Mouse (Mus musculus) liver, adult 2 months (tissue): ENCODE results near the gene Gm20696. TPM values are rescaled to one million over a fixed set of nuclear protein-coding genes. Genes with fewer than 3 reads are reported as not detected.

ENCODE experiments used
- DNase-seq: peaks from one replicate; pipeline ENCODE4 v3.0.0-alpha.2; 2011; ENCODE audit warnings: low read depth, low spot score; ENCODE audit errors: extremely low read depth
- H3K27ac ChIP-seq: fragments of 200-500 bp; replicated peaks from 2 replicates; pipeline ENCODE4 v1.5.1; 2012; ENCODE audit warnings: low read depth, mild to moderate bottlenecking, control low read depth, inconsistent platforms, low read length; ENCODE audit not compliant: insufficient read depth
- H3K27me3 ChIP-seq: fragments of 200-500 bp; 2 replicates; pipeline ENCODE4 v1.6.1; 2012; ENCODE audit warnings: mild to moderate bottlenecking, moderate library complexity, low read length, inconsistent platforms; ENCODE audit not compliant: control insufficient read depth, insufficient read depth
- H3K36me3 ChIP-seq: fragments of 200-500 bp; 2 replicates; pipeline ENCODE4 v1.6.1; 2012; ENCODE audit warnings: low read length, inconsistent platforms; ENCODE audit not compliant: control insufficient read depth, insufficient read depth
- H3K4me1 ChIP-seq: fragments of 200-500 bp; 2 replicates; pipeline ENCODE4 v1.6.1; 2011; ENCODE audit warnings: low read length; ENCODE audit not compliant: control insufficient read depth, insufficient read depth
- H3K4me3 ChIP-seq: fragments of 200-500 bp; 2 replicates; pipeline ENCODE4 v1.5.1; 2011; ENCODE audit warnings: low read depth, mild to moderate bottlenecking, control low read depth, low read length, moderate library complexity; ENCODE audit not compliant: insufficient read depth
- H3K79me2 ChIP-seq: fragments of 200-500 bp; 2 replicates; pipeline ENCODE4 v1.6.1; 2012; ENCODE audit warnings: inconsistent platforms, mild to moderate bottlenecking, low read length, moderate library complexity; ENCODE audit not compliant: control insufficient read depth, insufficient read depth
- H3K9ac ChIP-seq: fragments of 200-500 bp; 2 replicates; pipeline ENCODE4 v1.6.1; 2012; ENCODE audit warnings: low read depth, mild to moderate bottlenecking, control low read depth, inconsistent platforms, low read length
- CTCF ChIP-seq: fragments of 200-500 bp; IDR thresholded peaks from 2 replicates; pipeline ENCODE4 v1.5.1; 2011; ENCODE audit warnings: low read depth, low read length, control low read depth
- POLR2A ChIP-seq: fragments of 200-500 bp; IDR thresholded peaks from 2 replicates; pipeline ENCODE4 v1.6.1; 2011; ENCODE audit warnings: low read length, control low read depth; ENCODE audit not compliant: insufficient read depth; ENCODE audit errors: extremely low read depth
- WGBS: fragments of 180-500 bp; shearing (Covaris S2); methylation state at CpG from one replicate; pipeline ENCODE4 v1.1.7; 2018; 5-methylcytosine and 5-hydroxymethylcytosine counted together
- polyA plus RNA-seq: library from polyadenylated mRNA; depleted of rRNA; stranded (reverse); fragments of >200 nt; gene quantifications from 2 replicates; pipeline ENCODE4 v1.2.3, GENCODE M21; 2012
- total RNA-seq: library from RNA; depleted of rRNA; stranded (reverse); fragments of >200 nt; gene quantifications from 2 replicates; pipeline ENCODE4 v1.2.3, GENCODE M21; 2014

Gm20696 gene
- total and polyA plus RNA-seq, 2 experiments, result 0.26 to 6.5 TPM

GRCm38 (mm10) chr6:99388741-99389675 lies 277.6 kb downstream of the Gm20696 start:
- TF ChIP-seq CTCF, result no peak
- TF ChIP-seq POLR2A, result no peak
- H3K9ac ChIP-seq, result no peak overlapping the region
- H3K27me3 ChIP-seq, result no peaks in the 10 kb centered on the region
- H3K27ac ChIP-seq, result no peak overlapping the region
- no peaks in the 10 kb centered on the region for H3K4me1 ChIP-seq
- H3K79me2 ChIP-seq, result peaks cover 4% of the 10 kb centered on the region; the same call in 1 of the 2 replicates
- no peaks in the 10 kb centered on the region for H3K36me3 ChIP-seq
- H3K4me3 ChIP-seq, result no peak overlapping the region
- no peak for DNase-seq
- 78% methylated on average over 19 of the region's 19 CpGs for WGBS

DNA sequence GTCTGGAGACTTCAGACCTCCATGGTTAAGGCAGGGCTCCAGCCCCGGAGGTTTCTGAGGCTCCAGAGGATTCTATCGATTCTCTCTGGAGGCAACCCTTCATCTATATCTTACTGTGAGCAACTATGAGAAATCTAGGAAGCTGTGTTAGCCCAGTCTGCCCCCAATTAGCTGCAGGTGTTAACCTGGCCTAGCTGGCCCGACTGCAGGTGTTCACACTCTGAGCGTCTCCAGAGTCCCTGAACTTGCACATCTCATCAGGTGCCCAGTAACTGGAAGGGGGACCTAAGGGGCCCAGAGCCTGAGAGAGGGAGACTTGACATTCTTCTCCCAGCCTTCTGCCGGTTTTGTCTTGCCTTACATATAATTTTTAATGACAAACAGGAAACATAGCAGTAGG lies 278.6 kb downstream of the Gm20696 start:
- Histone ChIP-seq H3K4me1 (no peaks in the 10 kb centered on the region), H3K27ac (no peak overlapping the region), H3K4me3 (no peak overlapping the region), H3K27me3 (no peaks in the 10 kb centered on the region), H3K79me2 (peaks cover 4% of the 10 kb centered on the region; the same call in 1 of the 2 replicates), H3K36me3 (no peaks in the 10 kb centered on the region), H3K9ac (no peak overlapping the region)
- no peak for DNase-seq
- TF ChIP-seq POLR2A (no peak), CTCF (no peak)
- WGBS, result 85% methylated on average over 5 of the region's 5 CpGs

GRCm38 (mm10) chr6:99385059-99385604 lies 281.5 kb downstream of the Gm20696 start:
- Histone ChIP-seq H3K4me1 (no peaks in the 10 kb centered on the region), H3K36me3 (no peaks in the 10 kb centered on the region), H3K27me3 (no peaks in the 10 kb centered on the region), H3K9ac (no peak overlapping the region), H3K27ac (no peak overlapping the region), H3K4me3 (no peak overlapping the region), H3K79me2 (no peaks in the 10 kb centered on the region; the same call in 1 of the 2 replicates)
- no peak for DNase-seq
- WGBS, result 90% methylated on average over 2 of the region's 2 CpGs
- TF ChIP-seq POLR2A (no peak), CTCF (peak; percentile 56)

- Histone ChIP-seq H3K36me3 (no peaks in the 10 kb centered on the region), H3K79me2 (no peaks in the 10 kb centered on the region; the same call in 1 of the 2 replicates), H3K4me3 (no peak overlapping the region), H3K9ac (no peak overlapping the region), H3K27ac (no peak overlapping the region), H3K27me3 (no peaks in the 10 kb centered on the region), H3K4me1 (no peaks in the 10 kb centered on the region; the same call in 1 of the 2 replicates)
- DNase-seq, result no peak
- TF ChIP-seq CTCF (no peak), POLR2A (no peak)
- WGBS, result 76% methylated on average over 4 of the region's 4 CpGs
Observed at GRCm38 (mm10) chr6:99383846-99384472, 282.6 kb downstream of the Gm20696 start.

GRCm38 (mm10) chr6:99380146-99380545 lies 286.5 kb downstream of the Gm20696 start:
- DNase-seq, result no peak
- H3K27me3 ChIP-seq, result no peaks in the 10 kb centered on the region
- no peak overlapping the region for H3K27ac ChIP-seq
- WGBS, result 76% methylated on average over 5 of the region's 5 CpGs
- no peak overlapping the region for H3K9ac ChIP-seq
- peaks cover 6% of the 10 kb centered on the region for H3K4me1 ChIP-seq
- no peaks in the 10 kb centered on the region; the same call in 1 of the 2 replicates for H3K79me2 ChIP-seq
- H3K4me3 ChIP-seq, result no peak overlapping the region
- no peak for TF ChIP-seq POLR2A
- no peak for TF ChIP-seq CTCF
- no peaks in the 10 kb centered on the region for H3K36me3 ChIP-seq
